Comparison of ENCODE assay signal across 18 mouse cellular contexts in genomic region chr11:113711061-113711460, GRCm38 (mm10). TPM values are rescaled to one million over a fixed set of nuclear protein-coding genes. Genes with fewer than 3 reads are reported as not detected.
DNase-seq lines count a peak whose midpoint lies in the region; ATAC-seq and TF ChIP-seq lines count a peak whose summit lies in the region.
"Had no signal": no experiment of that assay in that cellular context is flagged by ENCODE, and none has a peak within 500 bp of the region (broad histone marks: within the 10 kb centered on the region; RNA-seq: fewer than 3 reads in every experiment).

No protein-coding gene starts in this region.

- H3K4me2 ChIP-seq in intestine, embryonic 14.5 days (ENCODE audit: low read length) = no peak overlapping the region
- no peak overlapping the region for H3K4me2 ChIP-seq in intestine, embryonic 16.5 days (ENCODE audit: low read depth, low read length)
- peak overlapping the region; percentile 27; the same call in 1 of the 2 replicates for H3K4me2 ChIP-seq in neural tube, embryonic 12.5 days (replicated peaks)
- no peak overlapping the region for H3K4me2 ChIP-seq in neural tube, embryonic 15.5 days
- H3K4me2 ChIP-seq in midbrain, embryonic 13.5 days (replicated peaks) = no peak overlapping the region
- H3K4me2 ChIP-seq in stomach, postnatal 0 days (replicated peaks; ENCODE audit: low read depth) = no peak overlapping the region

- H3K9me3 ChIP-seq in intestine, embryonic 14.5 days (ENCODE audit: control insufficient read depth, low read length) = no peaks in the 10 kb centered on the region
- no peaks in the 10 kb centered on the region for H3K9me3 ChIP-seq in intestine, embryonic 16.5 days (ENCODE audit: control insufficient read depth, low read length)
- no peaks in the 10 kb centered on the region for H3K9me3 ChIP-seq in neural tube, embryonic 12.5 days
- H3K9me3 ChIP-seq in neural tube, embryonic 15.5 days (replicated peaks) = no peaks in the 10 kb centered on the region
- no peaks in the 10 kb centered on the region for H3K9me3 ChIP-seq in midbrain, embryonic 13.5 days
- H3K9me3 ChIP-seq in stomach, postnatal 0 days (ENCODE audit: control insufficient read depth, low read length) = no peaks in the 10 kb centered on the region
- H3K9me3 ChIP-seq: limb, embryonic 13.5 days had no signal

- TF ChIP-seq EP300 in stomach, postnatal 0 days (optimal IDR thresholded peaks at IDR 0.05) = no peak

- H3K27me3 ChIP-seq in intestine, embryonic 14.5 days (replicated peaks; ENCODE audit: control insufficient read depth, insufficient read depth, low read length) = no peaks in the 10 kb centered on the region
- H3K27me3 ChIP-seq in intestine, embryonic 16.5 days (replicated peaks; ENCODE audit: control insufficient read depth, insufficient read depth, low read length) = no peaks in the 10 kb centered on the region
- peaks cover 10% of the 10 kb centered on the region for H3K27me3 ChIP-seq in neural tube, embryonic 12.5 days (replicated peaks)
- H3K27me3 ChIP-seq in neural tube, embryonic 15.5 days (replicated peaks) = 0 out of 2 replicates have a peak, but pooled peaks cover 9% of the 10 kb centered on the region
- peaks cover 12% of the 10 kb centered on the region for H3K27me3 ChIP-seq in midbrain, embryonic 13.5 days
- no peaks in the 10 kb centered on the region for H3K27me3 ChIP-seq in stomach, postnatal 0 days (ENCODE audit: control insufficient read depth, insufficient read depth, low read length)

- peak overlapping the region; percentile 62; the same call in 1 of the 2 replicates for H3K27ac ChIP-seq in intestine, embryonic 14.5 days (ENCODE audit: low read depth)
- no peak overlapping the region for H3K27ac ChIP-seq in intestine, embryonic 16.5 days (ENCODE audit: low read length)
- no peak overlapping the region for H3K27ac ChIP-seq in neural tube, embryonic 12.5 days
- H3K27ac ChIP-seq in neural tube, embryonic 15.5 days (replicated peaks) = no peak overlapping the region
- H3K27ac ChIP-seq in midbrain, embryonic 13.5 days = peak overlapping the region; percentile 75
- no peak overlapping the region for H3K27ac ChIP-seq in stomach, postnatal 0 days (replicated peaks)

- DNase-seq in intestine, embryonic 14.5 days (ENCODE audit: low spot score) = no peak
- peak; percentile 71 for DNase-seq in ZHBTc4 (ENCODE audit: low read depth, low spot score)
- DNase-seq in stomach, postnatal 0 days (ENCODE audit: low spot score) = no peak
- DNase-seq in left cerebral cortex, postnatal 14 days (ENCODE audit: low spot score in 2 of 2) = no peak
- DNase-seq: cerebellum, adult 11 months; heart, adult 2 months; heart, postnatal 36 days; kidney, adult 8-10 months had no signal

- intact Hi-C loops in left cerebral cortex, postnatal 14 days (cut with DNase I) = loop anchor here (5.0 kb wide), 1 partner anchor 41 kb away; the partner anchor contains the start of gene Cdc42ep4

- 89% methylated on average over 1 of the region's 1 CpGs for WGBS in intestine, embryonic 14.5 days
- WGBS in intestine, embryonic 16.5 days = 72% methylated on average over 1 of the region's 1 CpGs
- WGBS in neural tube, embryonic 12.5 days = 31% methylated on average over 1 of the region's 1 CpGs
- WGBS in neural tube, embryonic 15.5 days = 48% methylated on average over 1 of the region's 1 CpGs
- WGBS in midbrain, embryonic 13.5 days = 57% methylated on average over 1 of the region's 1 CpGs
- WGBS in stomach, postnatal 0 days = 96% methylated on average over 1 of the region's 1 CpGs

- no peak for ATAC-seq in intestine, embryonic 14.5 days (replicated peaks; ENCODE audit: low FRiP score, low TSS enrichment, low read depth)
- no peak for ATAC-seq in intestine, embryonic 16.5 days
- no peak for ATAC-seq in neural tube, embryonic 12.5 days (ENCODE audit: low FRiP score, low read depth)
- no peak for ATAC-seq in neural tube, embryonic 15.5 days (ENCODE audit: low FRiP score)
- no peak for ATAC-seq in midbrain, embryonic 13.5 days
- no peak for ATAC-seq in stomach, postnatal 0 days (ENCODE audit: low FRiP score, low TSS enrichment)

- TF ChIP-seq CTCF in stomach, postnatal 0 days (IDR thresholded peaks at IDR 0.05; ENCODE audit: low read depth) = no peak

- H3K36me3 ChIP-seq in intestine, embryonic 14.5 days (ENCODE audit: control insufficient read depth, insufficient read depth, low read length) = no peaks in the 10 kb centered on the region
- H3K36me3 ChIP-seq in intestine, embryonic 16.5 days (ENCODE audit: control insufficient read depth, insufficient read depth, low read length) = no peaks in the 10 kb centered on the region
- H3K36me3 ChIP-seq in neural tube, embryonic 12.5 days = no peaks in the 10 kb centered on the region
- 0 out of 2 replicates have a peak, but pooled peaks cover 4% of the 10 kb centered on the region for H3K36me3 ChIP-seq in neural tube, embryonic 15.5 days
- H3K36me3 ChIP-seq in midbrain, embryonic 13.5 days = peaks cover 13% of the 10 kb centered on the region; the same call in 1 of the 2 replicates
- H3K36me3 ChIP-seq in stomach, postnatal 0 days (ENCODE audit: control insufficient read depth, insufficient read depth, low read length) = no peaks in the 10 kb centered on the region

- peaks cover 17% of the 10 kb centered on the region for H3K4me1 ChIP-seq in intestine, embryonic 14.5 days (replicated peaks; ENCODE audit: control insufficient read depth, insufficient read depth, low read length)
- peaks cover 25% of the 10 kb centered on the region for H3K4me1 ChIP-seq in intestine, embryonic 16.5 days (ENCODE audit: control insufficient read depth, insufficient read depth, low read length)
- peaks cover 25% of the 10 kb centered on the region for H3K4me1 ChIP-seq in neural tube, embryonic 12.5 days
- H3K4me1 ChIP-seq in neural tube, embryonic 15.5 days = peaks cover 18% of the 10 kb centered on the region
- peaks cover 23% of the 10 kb centered on the region for H3K4me1 ChIP-seq in midbrain, embryonic 13.5 days (replicated peaks)
- peaks cover 5% of the 10 kb centered on the region for H3K4me1 ChIP-seq in stomach, postnatal 0 days (replicated peaks; ENCODE audit: control insufficient read depth, insufficient read depth)

- H3K9ac ChIP-seq in intestine, embryonic 14.5 days (ENCODE audit: low read length) = no peak overlapping the region
- no peak overlapping the region; the same call in 1 of the 2 replicates for H3K9ac ChIP-seq in intestine, embryonic 16.5 days (ENCODE audit: low read depth, low read length)
- H3K9ac ChIP-seq in neural tube, embryonic 12.5 days = no peak overlapping the region
- no peak overlapping the region for H3K9ac ChIP-seq in neural tube, embryonic 15.5 days (replicated peaks)
- H3K9ac ChIP-seq in midbrain, embryonic 13.5 days (replicated peaks) = no peak overlapping the region; the same call in 1 of the 2 replicates
- H3K9ac ChIP-seq in stomach, postnatal 0 days (ENCODE audit: low read length) = no peak overlapping the region

- H3K4me3 ChIP-seq in intestine, embryonic 14.5 days (ENCODE audit: low read depth, low read length) = no peak overlapping the region
- no peak overlapping the region for H3K4me3 ChIP-seq in intestine, embryonic 16.5 days (ENCODE audit: low read length)
- no peak overlapping the region for H3K4me3 ChIP-seq in neural tube, embryonic 12.5 days
- no peak overlapping the region for H3K4me3 ChIP-seq in neural tube, embryonic 15.5 days (replicated peaks)
- H3K4me3 ChIP-seq in midbrain, embryonic 13.5 days (replicated peaks) = no peak overlapping the region
- H3K4me3 ChIP-seq in stomach, postnatal 0 days (ENCODE audit: low read depth, low read length) = no peak overlapping the region
- H3K4me3 ChIP-seq: heart, adult 2 months; limb, embryonic 13.5 days; myocyte had no signal

RNA-seq across cellular contexts. Expression of gene Cpsf4l, which starts 1.2 kb away (rescaled TPM):
- polyA plus RNA-seq in intestine, embryonic 14.5 days (2014; fragmentation: Nextera tagmentation; extraction: Ambion mirVana) = 0.18 and 0.34 TPM in 2 replicates
- 0.12 and 0.33 TPM in 2 replicates for polyA plus RNA-seq in intestine, embryonic 16.5 days (2015; fragmentation: Nextera tagmentation; extraction: Ambion mirVana)
- 0.38 and 0.59 TPM in 2 replicates for polyA plus RNA-seq in neural tube, embryonic 12.5 days (2016; fragmentation: Nextera tagmentation; extraction: Ambion mirVana)
- polyA plus RNA-seq in neural tube, embryonic 15.5 days (2015; fragmentation: Nextera tagmentation; extraction: Ambion mirVana) = 0.27 and 10.0 TPM in 2 replicates
- polyA plus RNA-seq in midbrain, embryonic 13.5 days (2015; fragmentation: Nextera tagmentation; extraction: Ambion mirVana) = 0.31 and 0.54 TPM in 2 replicates
- 0.16 and 0.19 TPM in 2 replicates for polyA plus RNA-seq in stomach, postnatal 0 days (2015; fragmentation: Nextera tagmentation; extraction: Ambion mirVana)
- under 1 TPM in 1 of 2 experiments, not detected in 1; 0.33 TPM for total RNA-seq in left cerebral cortex, postnatal 14 days (2021)
- total RNA-seq: gastrocnemius, adult 8-10 months; heart, adult 2 months; heart, postnatal 36 days; layer of hippocampus, adult 18-20 months; megakaryocyte progenitor cell, adult 5-6 weeks had no signal
- polyA plus RNA-seq: adrenal gland, adult 2 months; heart, adult 2 months had no signal

RNA-seq across cellular contexts. Expression of gene D11Wsu47e, which starts 26.8 kb away (rescaled TPM):
- 22.9 and 23.9 TPM in 2 replicates for polyA plus RNA-seq in intestine, embryonic 14.5 days (2014; fragmentation: Nextera tagmentation; extraction: Ambion mirVana)
- polyA plus RNA-seq in intestine, embryonic 16.5 days (2015; fragmentation: Nextera tagmentation; extraction: Ambion mirVana) = 13.8 and 14.5 TPM in 2 replicates
- 21.9 and 22.8 TPM in 2 replicates for polyA plus RNA-seq in neural tube, embryonic 12.5 days (2016; fragmentation: Nextera tagmentation; extraction: Ambion mirVana)
- 21.6 and 21.8 TPM in 2 replicates for polyA plus RNA-seq in neural tube, embryonic 15.5 days (2015; fragmentation: Nextera tagmentation; extraction: Ambion mirVana)
- 21.4 and 26.7 TPM in 2 replicates for polyA plus RNA-seq in midbrain, embryonic 13.5 days (2015; fragmentation: Nextera tagmentation; extraction: Ambion mirVana)
- polyA plus RNA-seq in stomach, postnatal 0 days (2015; fragmentation: Nextera tagmentation; extraction: Ambion mirVana) = 8.7 and 9.7 TPM in 2 replicates
- total RNA-seq in left cerebral cortex, postnatal 14 days (2021) = 10 to 100 TPM; 12.1 to 12.8 TPM

RNA-seq across cellular contexts. Expression of gene Fam104a, which starts 27.1 kb away (rescaled TPM):
- polyA plus RNA-seq in intestine, embryonic 14.5 days (2014; fragmentation: Nextera tagmentation; extraction: Ambion mirVana) = 49.6 and 52.3 TPM in 2 replicates
- polyA plus RNA-seq in intestine, embryonic 16.5 days (2015; fragmentation: Nextera tagmentation; extraction: Ambion mirVana) = 40.5 and 41.7 TPM in 2 replicates
- 49.9 and 51.0 TPM in 2 replicates for polyA plus RNA-seq in neural tube, embryonic 12.5 days (2016; fragmentation: Nextera tagmentation; extraction: Ambion mirVana)
- 37.8 and 40.1 TPM in 2 replicates for polyA plus RNA-seq in neural tube, embryonic 15.5 days (2015; fragmentation: Nextera tagmentation; extraction: Ambion mirVana)
- polyA plus RNA-seq in midbrain, embryonic 13.5 days (2015; fragmentation: Nextera tagmentation; extraction: Ambion mirVana) = 44.7 and 47.9 TPM in 2 replicates
- polyA plus RNA-seq in stomach, postnatal 0 days (2015; fragmentation: Nextera tagmentation; extraction: Ambion mirVana) = 34.2 and 34.3 TPM in 2 replicates
- total RNA-seq in left cerebral cortex, postnatal 14 days (2021) = 10 to 100 TPM; 22.2 to 26.4 TPM

RNA-seq across cellular contexts. Expression of gene Cdc42ep4, which starts 40.6 kb away (rescaled TPM):
- 46.8 and 52.0 TPM in 2 replicates for polyA plus RNA-seq in intestine, embryonic 14.5 days (2014; fragmentation: Nextera tagmentation; extraction: Ambion mirVana)
- polyA plus RNA-seq in intestine, embryonic 16.5 days (2015; fragmentation: Nextera tagmentation; extraction: Ambion mirVana) = 59.0 and 60.3 TPM in 2 replicates
- 95.8 TPM in 2 replicates for polyA plus RNA-seq in neural tube, embryonic 12.5 days (2016; fragmentation: Nextera tagmentation; extraction: Ambion mirVana)
- 58.1 and 58.6 TPM in 2 replicates for polyA plus RNA-seq in neural tube, embryonic 15.5 days (2015; fragmentation: Nextera tagmentation; extraction: Ambion mirVana)
- polyA plus RNA-seq in midbrain, embryonic 13.5 days (2015; fragmentation: Nextera tagmentation; extraction: Ambion mirVana) = 80.0 and 82.7 TPM in 2 replicates
- 28.9 and 30.6 TPM in 2 replicates for polyA plus RNA-seq in stomach, postnatal 0 days (2015; fragmentation: Nextera tagmentation; extraction: Ambion mirVana)
- 10 to 100 TPM; 35.4 to 43.3 TPM for total RNA-seq in left cerebral cortex, postnatal 14 days (2021)

Comparison
In these comparisons a context has a peak if more than half of its experiments do, and no peak if none do; other contexts are left out.
1. H3K27ac ChIP-seq: peak in intestine, embryonic 14.5 days (single experiment) and midbrain, embryonic 13.5 days (single experiment); none in intestine, embryonic 16.5 days (single experiment), neural tube, embryonic 12.5 days (single experiment), neural tube, embryonic 15.5 days (single experiment) and stomach, postnatal 0 days (single experiment).